ENCODE assay signal across 12 mouse cellular contexts in genomic region chr6:96843944-96844343, GRCm38 (mm10).
DNase-seq lines count a peak whose midpoint lies in the region; ATAC-seq and TF ChIP-seq lines count a peak whose summit lies in the region.
"Had no signal": no experiment of that assay in that cellular context is flagged by ENCODE, and none has a peak within 500 bp of the region (broad histone marks: within the 10 kb centered on the region; RNA-seq: fewer than 3 reads in every experiment).

No protein-coding gene starts in this region.

- no peaks in the 10 kb centered on the region for H3K4me1 ChIP-seq in lung, adult 2 months (ENCODE audit: control insufficient read depth, insufficient read depth, low read length)
- H3K4me1 ChIP-seq in hindbrain, embryonic 12.5 days, result no peaks in the 10 kb centered on the region
- H3K4me1 ChIP-seq: heart, embryonic 15.5 days had no signal

- no peak for DNase-seq in gastrocnemius, adult 2 months
- DNase-seq in gastrocnemius, adult 18-20 months (ENCODE audit: low spot score), result no peak
- no peak for DNase-seq in lung, adult 2 months
- no peak for DNase-seq in lung, adult 18-20 months
- peak; percentile 39 for DNase-seq in ZHBTc4 (ENCODE audit: low read depth, low spot score)
- peak; percentile 15 for DNase-seq in mesoderm, embryonic 11.5 days (ENCODE audit: low read depth, low spot score)
- no peak for DNase-seq in T-cell, adult 2 months (ENCODE audit: low spot score)
- DNase-seq: kidney, adult 18-20 months; thymus, adult 2 months had no signal

- 43% methylated on average over 1 of the region's 1 CpGs for WGBS in lung, adult 2 months
- 67% methylated on average over 1 of the region's 1 CpGs for WGBS in hindbrain, embryonic 12.5 days

- H3K27ac ChIP-seq in gastrocnemius, adult 2 months, result no peak overlapping the region
- no peak overlapping the region for H3K27ac ChIP-seq in hindbrain, embryonic 12.5 days
- H3K27ac ChIP-seq: heart, embryonic 15.5 days; neural tube, embryonic 13.5 days had no signal

- no peak overlapping the region for H3K4me3 ChIP-seq in gastrocnemius, adult 2 months
- H3K4me3 ChIP-seq in lung, adult 2 months (replicated peaks; ENCODE audit: extremely low read depth, low read depth, low read length), result no peak overlapping the region
- no peak overlapping the region for H3K4me3 ChIP-seq in hindbrain, embryonic 12.5 days
- H3K4me3 ChIP-seq: heart, embryonic 15.5 days; neural tube, embryonic 13.5 days had no signal

- H3K36me3 ChIP-seq in hindbrain, embryonic 12.5 days, result no peaks in the 10 kb centered on the region
- H3K36me3 ChIP-seq: heart, embryonic 15.5 days; neural tube, embryonic 13.5 days had no signal

- ATAC-seq in hindbrain, embryonic 12.5 days (ENCODE audit: low FRiP score), result no peak

- no peak for TF ChIP-seq POLR2A in lung, adult 2 months (IDR thresholded peaks at IDR 0.05; ENCODE audit: borderline replicate concordance, extremely low read depth, low read depth, low read length)

- no peak overlapping the region for H3K9ac ChIP-seq in hindbrain, embryonic 12.5 days
- H3K9ac ChIP-seq: heart, embryonic 15.5 days; neural tube, embryonic 13.5 days had no signal

- no peaks in the 10 kb centered on the region for H3K27me3 ChIP-seq in hindbrain, embryonic 12.5 days
- H3K27me3 ChIP-seq: heart, embryonic 15.5 days; neural tube, embryonic 13.5 days had no signal

- intact Hi-C loops in gastrocnemius, adult 2 months (cut with DNase I), result no loop called here

- peak; percentile 33 for TF ChIP-seq CTCF in gastrocnemius, adult 2 months (IDR thresholded peaks at IDR 0.05)
- peak; percentile 20; the same call in 1 of the 2 replicates for TF ChIP-seq CTCF in lung, adult 2 months (IDR thresholded peaks at IDR 0.05; ENCODE audit: insufficient read depth, low read length)

- no peak overlapping the region for H3K4me2 ChIP-seq in hindbrain, embryonic 12.5 days (replicated peaks)
- H3K4me2 ChIP-seq: heart, embryonic 15.5 days; neural tube, embryonic 13.5 days had no signal

- H3K9me3 ChIP-seq in hindbrain, embryonic 12.5 days (replicated peaks), result no peaks in the 10 kb centered on the region
- H3K9me3 ChIP-seq: heart, embryonic 15.5 days; neural tube, embryonic 13.5 days had no signal

Comparison
In these comparisons a context has a peak if more than half of its experiments do, and no peak if none do; other contexts are left out.
1. DNase-seq: peak in ZHBTc4 (single experiment) and mesoderm, embryonic 11.5 days (single experiment); none in gastrocnemius, adult 2 months (single experiment), gastrocnemius, adult 18-20 months (single experiment), lung, adult 2 months (single experiment), lung, adult 18-20 months (0 of 2) and T-cell, adult 2 months (single experiment).